In the genomic region with DNA sequence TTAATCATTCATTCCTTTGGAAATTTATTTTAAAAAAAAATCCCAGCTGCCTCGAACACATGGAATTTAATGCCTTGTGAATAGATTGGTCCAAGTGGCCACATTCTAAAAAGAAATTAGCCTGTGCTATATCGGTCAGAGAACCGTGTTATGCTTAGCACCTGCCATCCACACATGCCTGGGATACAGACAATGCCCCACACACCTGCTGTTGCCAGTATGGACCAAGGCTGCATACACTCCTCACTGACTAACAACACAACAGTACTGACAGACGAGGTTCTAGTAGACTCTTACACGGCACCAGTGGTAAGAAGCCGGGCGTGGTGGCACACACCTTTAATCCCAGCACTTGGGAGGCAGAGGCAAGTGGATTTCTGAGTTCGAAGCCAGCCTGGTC, we compare ENCODE assay signal across 20 mouse cellular contexts.
A peak's percentile ranks its signal among the peaks of the same experiment; 100 is the strongest.
DNase-seq lines count a peak whose midpoint lies in the region; ATAC-seq and TF ChIP-seq lines count a peak whose summit lies in the region.
"Had no signal": no experiment of that assay in that cellular context is flagged by ENCODE, and none has a peak within 500 bp of the region (broad histone marks: within the 10 kb centered on the region; RNA-seq: fewer than 3 reads in every experiment).

No protein-coding gene starts in this region.

- H3K4me2 ChIP-seq in embryonic facial prominence, embryonic 14.5 days (ENCODE audit: low read depth, low read length): no peak overlapping the region
- H3K4me2 ChIP-seq in heart, embryonic 15.5 days: peak overlapping the region; percentile 15; the same call in 1 of the 2 replicates
- H3K4me2 ChIP-seq in midbrain, embryonic 11.5 days: no peak overlapping the region
- H3K4me2 ChIP-seq in midbrain, embryonic 16.5 days (ENCODE audit: low read length): no peak overlapping the region
- no peak overlapping the region for H3K4me2 ChIP-seq in stomach, postnatal 0 days (replicated peaks; ENCODE audit: low read depth)
- H3K4me2 ChIP-seq: forebrain, embryonic 12.5 days; hindbrain, embryonic 12.5 days had no signal

- TF ChIP-seq CTCF in stomach, postnatal 0 days (IDR thresholded peaks at IDR 0.05; ENCODE audit: low read depth): no peak

- H3K27me3 ChIP-seq in embryonic facial prominence, embryonic 14.5 days (replicated peaks; ENCODE audit: control insufficient read depth, insufficient read depth, low read length): no peaks in the 10 kb centered on the region
- H3K27me3 ChIP-seq in embryonic facial prominence, embryonic 10.5 days (replicated peaks; ENCODE audit: low read depth, poor library complexity, severe bottlenecking): peaks cover 19% of the 10 kb centered on the region
- H3K27me3 ChIP-seq in heart, embryonic 15.5 days: no peaks in the 10 kb centered on the region; the same call in 1 of the 2 replicates
- no peaks in the 10 kb centered on the region for H3K27me3 ChIP-seq in midbrain, embryonic 11.5 days (ENCODE audit: control insufficient read depth, insufficient read depth, low read length)
- no peaks in the 10 kb centered on the region for H3K27me3 ChIP-seq in midbrain, embryonic 16.5 days (ENCODE audit: control insufficient read depth, insufficient read depth, low read depth, low read length)
- no peaks in the 10 kb centered on the region for H3K27me3 ChIP-seq in stomach, postnatal 0 days (ENCODE audit: control insufficient read depth, insufficient read depth, low read length)

- no peak overlapping the region for H3K27ac ChIP-seq in embryonic facial prominence, embryonic 14.5 days (replicated peaks; ENCODE audit: low read depth, low read length)
- no peak overlapping the region for H3K27ac ChIP-seq in embryonic facial prominence, embryonic 10.5 days (replicated peaks)
- no peak overlapping the region for H3K27ac ChIP-seq in heart, embryonic 15.5 days
- no peak overlapping the region for H3K27ac ChIP-seq in midbrain, embryonic 11.5 days (ENCODE audit: low read depth, low read length)
- no peak overlapping the region for H3K27ac ChIP-seq in midbrain, embryonic 16.5 days (ENCODE audit: low read length)
- H3K27ac ChIP-seq in stomach, postnatal 0 days (replicated peaks): no peak overlapping the region
- H3K27ac ChIP-seq: forebrain, embryonic 12.5 days; hindbrain, embryonic 12.5 days had no signal

- H3K4me1 ChIP-seq in embryonic facial prominence, embryonic 14.5 days (ENCODE audit: control insufficient read depth, insufficient read depth, low read length): peaks cover 4% of the 10 kb centered on the region; the same call in 1 of the 2 replicates
- H3K4me1 ChIP-seq in embryonic facial prominence, embryonic 10.5 days: 0 out of 2 replicates have a peak, but pooled peaks cover 5% of the 10 kb centered on the region
- peaks cover 11% of the 10 kb centered on the region for H3K4me1 ChIP-seq in heart, embryonic 15.5 days (replicated peaks)
- H3K4me1 ChIP-seq in midbrain, embryonic 11.5 days (ENCODE audit: control insufficient read depth, insufficient read depth, low read length): no peaks in the 10 kb centered on the region
- 0 out of 2 replicates have a peak, but pooled peaks cover 2% of the 10 kb centered on the region for H3K4me1 ChIP-seq in midbrain, embryonic 16.5 days (ENCODE audit: control insufficient read depth, insufficient read depth, low read length)
- 0 out of 2 replicates have a peak, but pooled peaks cover 3% of the 10 kb centered on the region for H3K4me1 ChIP-seq in stomach, postnatal 0 days (replicated peaks; ENCODE audit: control insufficient read depth, insufficient read depth)
- H3K4me1 ChIP-seq: hindbrain, embryonic 12.5 days had no signal

- DNase-seq in embryonic facial prominence, embryonic 14.5 days (ENCODE audit: low spot score): peak; percentile 59
- no peak for DNase-seq in embryonic facial prominence, embryonic 10.5 days (ENCODE audit: low spot score)
- DNase-seq in heart, postnatal 4 days: no peak
- peak; percentile 72 for DNase-seq in midbrain, embryonic 11.5 days (ENCODE audit: low spot score, missing footprints)
- DNase-seq in stomach, postnatal 0 days (ENCODE audit: low spot score): no peak
- no peak for DNase-seq in embryo, embryonic 10.5 days (ENCODE audit: low spot score)
- DNase-seq: adrenal gland, postnatal 10 days; B cell, adult 2 months; cerebellum, adult 18-20 months; cerebellum, adult 9-11 months; cerebellum, postnatal 36 days; gastrocnemius, postnatal 10 days; heart, postnatal 36 days; kidney, adult 11 months had no signal

- H3K9ac ChIP-seq in embryonic facial prominence, embryonic 14.5 days (ENCODE audit: low read depth, low read length): no peak overlapping the region
- H3K9ac ChIP-seq in heart, embryonic 15.5 days: no peak overlapping the region
- H3K9ac ChIP-seq in midbrain, embryonic 11.5 days (ENCODE audit: low read length): no peak overlapping the region
- no peak overlapping the region for H3K9ac ChIP-seq in midbrain, embryonic 16.5 days (ENCODE audit: low read depth, low read length)
- no peak overlapping the region for H3K9ac ChIP-seq in stomach, postnatal 0 days (ENCODE audit: low read length)
- H3K9ac ChIP-seq: forebrain, embryonic 12.5 days; hindbrain, embryonic 12.5 days had no signal

- no peak overlapping the region for H3K4me3 ChIP-seq in embryonic facial prominence, embryonic 14.5 days (ENCODE audit: low read depth, low read length)
- H3K4me3 ChIP-seq in embryonic facial prominence, embryonic 10.5 days: no peak overlapping the region
- no peak overlapping the region for H3K4me3 ChIP-seq in heart, embryonic 15.5 days
- H3K4me3 ChIP-seq in midbrain, embryonic 11.5 days (ENCODE audit: low read depth, low read length): no peak overlapping the region
- no peak overlapping the region for H3K4me3 ChIP-seq in midbrain, embryonic 16.5 days (ENCODE audit: low read depth, low read length)
- no peak overlapping the region for H3K4me3 ChIP-seq in stomach, postnatal 0 days (ENCODE audit: low read depth, low read length)
- H3K4me3 ChIP-seq: forebrain, embryonic 12.5 days; hindbrain, embryonic 12.5 days had no signal

- no peak for TF ChIP-seq EP300 in stomach, postnatal 0 days (optimal IDR thresholded peaks at IDR 0.05)

- no peaks in the 10 kb centered on the region for H3K36me3 ChIP-seq in embryonic facial prominence, embryonic 14.5 days (ENCODE audit: control insufficient read depth, insufficient read depth, low read length)
- H3K36me3 ChIP-seq in embryonic facial prominence, embryonic 10.5 days (replicated peaks): no peaks in the 10 kb centered on the region
- H3K36me3 ChIP-seq in heart, embryonic 15.5 days: no peaks in the 10 kb centered on the region
- H3K36me3 ChIP-seq in midbrain, embryonic 11.5 days (ENCODE audit: control insufficient read depth, insufficient read depth, low read length): no peaks in the 10 kb centered on the region
- no peaks in the 10 kb centered on the region for H3K36me3 ChIP-seq in midbrain, embryonic 16.5 days (ENCODE audit: control insufficient read depth, insufficient read depth, low read length)
- no peaks in the 10 kb centered on the region for H3K36me3 ChIP-seq in stomach, postnatal 0 days (ENCODE audit: control insufficient read depth, insufficient read depth, low read length)
- H3K36me3 ChIP-seq: forebrain, embryonic 12.5 days; hindbrain, embryonic 12.5 days had no signal

- peaks cover 5% of the 10 kb centered on the region; the same call in 1 of the 2 replicates for H3K9me3 ChIP-seq in embryonic facial prominence, embryonic 14.5 days (ENCODE audit: control insufficient read depth, low read length)
- no peaks in the 10 kb centered on the region for H3K9me3 ChIP-seq in embryonic facial prominence, embryonic 10.5 days
- H3K9me3 ChIP-seq in heart, embryonic 15.5 days (replicated peaks): no peaks in the 10 kb centered on the region
- no peaks in the 10 kb centered on the region for H3K9me3 ChIP-seq in midbrain, embryonic 11.5 days (ENCODE audit: control insufficient read depth, low read length)
- no peaks in the 10 kb centered on the region for H3K9me3 ChIP-seq in midbrain, embryonic 16.5 days (replicated peaks; ENCODE audit: control insufficient read depth, low read length, poor library complexity, severe bottlenecking)
- H3K9me3 ChIP-seq in stomach, postnatal 0 days (ENCODE audit: control insufficient read depth, low read length): no peaks in the 10 kb centered on the region
- H3K9me3 ChIP-seq: forebrain, embryonic 12.5 days had no signal

- peak; percentile 83 for ATAC-seq in embryonic facial prominence, embryonic 14.5 days (ENCODE audit: low read depth)
- ATAC-seq in heart, embryonic 15.5 days (replicated peaks; ENCODE audit: insufficient number of reproducible peaks, insufficient read depth, low FRiP score, low read depth): no peak
- no peak for ATAC-seq in midbrain, embryonic 11.5 days (ENCODE audit: low FRiP score)
- no peak for ATAC-seq in midbrain, embryonic 16.5 days
- ATAC-seq in stomach, postnatal 0 days (ENCODE audit: low FRiP score, low TSS enrichment): no peak
- ATAC-seq: forebrain, embryonic 16.5 days; hindbrain, embryonic 16.5 days had no signal

- 80% methylated on average over 8 of the region's 8 CpGs for WGBS in embryonic facial prominence, embryonic 14.5 days
- WGBS in embryonic facial prominence, embryonic 10.5 days: 88% methylated on average over 8 of the region's 8 CpGs
- WGBS in heart, embryonic 15.5 days: 74% methylated on average over 8 of the region's 8 CpGs
- WGBS in midbrain, embryonic 11.5 days: 88% methylated on average over 8 of the region's 8 CpGs
- 88% methylated on average over 8 of the region's 8 CpGs for WGBS in midbrain, embryonic 16.5 days
- 77% methylated on average over 8 of the region's 8 CpGs for WGBS in stomach, postnatal 0 days

Comparison
In these comparisons a context has a peak if more than half of its experiments do, and no peak if none do; other contexts are left out.
1. DNase-seq: peak in embryonic facial prominence, embryonic 14.5 days (single experiment) and midbrain, embryonic 11.5 days (single experiment); none in embryonic facial prominence, embryonic 10.5 days (single experiment), heart, postnatal 4 days (single experiment), stomach, postnatal 0 days (single experiment) and embryo, embryonic 10.5 days (single experiment).